Mouse (Mus musculus) midbrain, embryonic 16.5 days (tissue): ENCODE results near the gene Asl. TPM values are rescaled to one million over a fixed set of nuclear protein-coding genes. Genes with fewer than 3 reads are reported as not detected.

Experiments
- ATAC-seq: fragments of 200-750 bp; cut with Nextera tagmentation; 2 replicates; pipeline ENCODE4 v1.8.0; 2017; ENCODE audit warnings: moderate TSS enrichment
- H3K27ac ChIP-seq: fragments of 300-500 bp; sonication (generic); 2 replicates; pipeline ENCODE4 v1.5.1; 2014; ENCODE audit warnings: mild to moderate bottlenecking, low read length, mixed read lengths
- H3K27me3 ChIP-seq: fragments of 300-500 bp; sonication (generic); 2 replicates; pipeline ENCODE4 v1.6.1; 2014; ENCODE audit warnings: low read depth, low read length, mixed read lengths; ENCODE audit not compliant: control insufficient read depth, insufficient read depth
- H3K36me3 ChIP-seq: fragments of 300-500 bp; sonication (generic); 2 replicates; pipeline ENCODE4 v1.6.1; 2014; ENCODE audit warnings: mild to moderate bottlenecking, low read length, moderate library complexity, mixed read lengths; ENCODE audit not compliant: control insufficient read depth, insufficient read depth
- H3K4me1 ChIP-seq: fragments of 300-500 bp; sonication (generic); 2 replicates; pipeline ENCODE4 v1.6.1; 2014; ENCODE audit warnings: mild to moderate bottlenecking, low read length, mixed read lengths; ENCODE audit not compliant: control insufficient read depth, insufficient read depth
- H3K4me2 ChIP-seq: fragments of 300-500 bp; sonication (generic); 2 replicates; pipeline ENCODE4 v1.6.1; 2014; ENCODE audit warnings: mild to moderate bottlenecking, low read length, mixed read lengths
- H3K4me3 ChIP-seq: fragments of 300-500 bp; sonication (generic); 2 replicates; pipeline ENCODE4 v1.5.1; 2014; ENCODE audit warnings: low read depth, mild to moderate bottlenecking, low read length, moderate library complexity, mixed read lengths
- H3K9ac ChIP-seq: fragments of 300-500 bp; sonication (generic); 2 replicates; pipeline ENCODE4 v1.6.1; 2014; ENCODE audit warnings: low read depth, low read length, mixed read lengths
- H3K9me3 ChIP-seq: fragments of 300-500 bp; sonication (generic); replicated peaks from 2 replicates; pipeline ENCODE4 v1.6.1; 2014; ENCODE audit warnings: mild to moderate bottlenecking, low read length, mixed read lengths; ENCODE audit not compliant: control insufficient read depth, poor library complexity, severe bottlenecking
- WGBS: fragments of 180-500 bp; shearing (Covaris S2); extraction: QIAGEN DNeasy Blood & Tissue Kit; methylation state at CpG from one replicate; pipeline ENCODE4 v1.1.7; 2014; 5-methylcytosine and 5-hydroxymethylcytosine counted together
- polyA plus RNA-seq: library from polyadenylated mRNA; unstranded; fragments of >200 nt; fragmentation: Nextera tagmentation; extraction: Ambion mirVana; gene quantifications from 2 replicates; pipeline ENCODE4 v1.2.1, GENCODE M21; 2015

Gene Asl
- polyA plus RNA-seq, 1 experiment from 2014 or later = 38.6 TPM

DNA sequence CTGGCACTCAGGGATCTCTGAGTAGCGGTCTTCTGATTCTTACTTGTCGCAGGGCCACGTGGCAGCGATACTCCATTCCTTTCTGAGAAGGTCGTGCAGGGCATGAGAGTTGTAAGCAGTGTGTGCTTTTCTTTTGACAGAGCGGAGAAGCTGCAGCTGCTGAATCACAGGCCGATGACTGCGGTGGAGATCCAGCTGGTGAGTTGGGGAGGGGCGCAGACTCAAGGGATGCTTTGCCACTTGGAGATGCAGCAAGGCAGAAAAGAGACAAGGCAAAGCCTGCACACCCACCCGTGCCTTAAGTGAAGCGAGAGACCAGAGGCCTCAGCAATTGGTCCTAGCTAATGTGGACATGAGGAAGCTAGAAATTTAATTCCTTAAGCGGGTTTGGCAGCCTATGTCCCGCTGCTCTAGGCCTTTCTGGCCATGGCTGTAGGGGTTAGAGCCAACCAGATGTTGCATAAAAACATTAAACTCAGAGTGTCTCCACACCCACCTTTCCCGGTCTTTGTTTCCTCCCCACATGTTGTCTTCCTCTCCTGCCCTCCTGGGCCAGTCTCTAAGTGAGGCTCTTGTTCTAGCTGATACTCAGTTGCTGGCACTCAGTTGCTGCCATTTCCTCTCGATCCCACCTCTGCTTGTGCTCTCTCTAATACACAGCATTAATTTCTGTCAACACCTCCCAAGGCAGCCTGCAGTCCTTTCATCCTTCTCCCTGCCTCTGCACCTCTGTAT, 19.9 kb upstream of the Asl start:
- Histone ChIP-seq H3K4me3 (no peak overlapping the region), H3K4me1 (no peaks in the 10 kb centered on the region), H3K9me3 (no peaks in the 10 kb centered on the region), H3K27ac (no peak overlapping the region), H3K9ac (no peak overlapping the region), H3K4me2 (no peak overlapping the region), H3K27me3 (no peaks in the 10 kb centered on the region), H3K36me3 (peaks cover 8% of the 10 kb centered on the region)
- ATAC-seq = no peak
- WGBS = 74% methylated on average over 15 of the region's 15 CpGs

DNA sequence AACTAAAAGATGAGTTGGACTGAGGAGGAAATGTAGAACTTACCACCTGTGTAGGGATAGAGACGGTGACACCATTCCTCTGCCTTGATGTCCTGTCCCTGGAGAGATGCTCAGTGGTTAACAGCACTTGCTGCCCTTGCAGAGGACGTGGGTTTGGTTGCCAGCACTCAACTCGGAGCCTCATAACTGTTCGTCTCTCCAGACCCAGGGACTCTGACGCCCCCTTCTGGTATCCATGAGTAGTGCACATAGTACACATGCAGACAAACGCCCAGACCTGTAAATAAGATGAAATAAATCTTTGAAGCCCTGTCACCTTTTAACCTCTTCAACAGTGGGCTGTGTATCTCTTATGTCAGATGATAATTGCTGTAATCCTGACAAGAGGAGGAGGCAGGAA, 18.0 kb upstream of the Asl start:
- WGBS = 83% methylated on average over 6 of the region's 6 CpGs
- H3K36me3 ChIP-seq = peaks cover 18% of the 10 kb centered on the region

DNA sequence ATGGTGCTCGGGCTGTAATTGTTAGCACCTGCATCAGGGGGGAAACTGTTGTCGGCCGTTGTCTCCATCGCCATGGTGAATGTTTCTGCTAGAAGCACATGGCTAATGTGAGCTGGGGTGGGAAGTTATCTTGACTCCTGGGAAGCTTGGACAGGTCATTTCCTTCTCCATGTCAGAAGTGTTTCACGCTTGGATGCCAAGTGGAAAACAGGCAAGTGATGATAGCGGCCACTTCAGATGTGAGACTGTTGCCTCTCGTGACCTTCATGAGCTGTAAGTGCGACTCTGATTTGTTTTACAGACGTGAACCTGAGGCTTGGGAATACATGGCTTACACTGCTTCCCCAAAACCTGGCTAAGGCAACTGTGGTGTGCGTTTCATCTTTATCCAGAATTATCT, 17.5 kb upstream of the Asl start:
- Histone ChIP-seq H3K9me3 (no peaks in the 10 kb centered on the region), H3K9ac (no peak overlapping the region), H3K4me3 (no peak overlapping the region), H3K27ac (no peak overlapping the region), H3K4me1 (no peaks in the 10 kb centered on the region), H3K4me2 (no peak overlapping the region), H3K36me3 (peaks cover 21% of the 10 kb centered on the region), H3K27me3 (no peaks in the 10 kb centered on the region)
- 91% methylated on average over 10 of the region's 10 CpGs for WGBS
- no peak for ATAC-seq

More for the DNA sequence above, 18.0 kb upstream of the Asl start:
- no peak for ATAC-seq
- no peak overlapping the region for H3K4me2 ChIP-seq
- H3K4me3 ChIP-seq = no peak overlapping the region
- no peaks in the 10 kb centered on the region for H3K4me1 ChIP-seq
- no peaks in the 10 kb centered on the region for H3K27me3 ChIP-seq
- no peak overlapping the region for H3K9ac ChIP-seq
- H3K9me3 ChIP-seq = no peaks in the 10 kb centered on the region
- no peak overlapping the region for H3K27ac ChIP-seq

DNA sequence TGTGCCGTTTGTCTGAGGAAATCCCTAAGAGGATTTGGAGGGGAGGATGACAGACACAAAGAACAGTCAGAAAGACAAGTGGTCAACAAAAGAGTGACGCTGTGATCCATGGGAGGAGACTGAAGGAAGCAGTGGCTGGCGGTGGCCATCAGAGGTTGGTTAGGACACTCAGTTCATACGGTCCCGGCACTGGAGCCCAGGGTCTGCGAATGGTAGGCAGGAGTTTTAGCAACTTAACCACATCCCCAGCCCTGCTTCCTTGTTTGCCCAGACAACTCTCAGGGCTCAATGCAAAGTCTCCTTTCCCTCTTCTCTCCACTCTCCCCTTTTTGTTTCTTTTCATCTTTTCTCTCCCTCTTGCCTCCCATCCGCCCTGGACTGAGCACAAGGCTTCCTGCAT, 17.1 kb upstream of the Asl start:
- H3K36me3 ChIP-seq = peaks cover 22% of the 10 kb centered on the region
- H3K4me3 ChIP-seq = no peak overlapping the region
- H3K4me2 ChIP-seq = no peak overlapping the region
- H3K27ac ChIP-seq = no peak overlapping the region
- no peaks in the 10 kb centered on the region for H3K27me3 ChIP-seq
- 70% methylated on average over 7 of the region's 7 CpGs for WGBS
- H3K9me3 ChIP-seq = no peaks in the 10 kb centered on the region
- no peak overlapping the region for H3K9ac ChIP-seq
- H3K4me1 ChIP-seq = no peaks in the 10 kb centered on the region
- ATAC-seq = no peak

DNA sequence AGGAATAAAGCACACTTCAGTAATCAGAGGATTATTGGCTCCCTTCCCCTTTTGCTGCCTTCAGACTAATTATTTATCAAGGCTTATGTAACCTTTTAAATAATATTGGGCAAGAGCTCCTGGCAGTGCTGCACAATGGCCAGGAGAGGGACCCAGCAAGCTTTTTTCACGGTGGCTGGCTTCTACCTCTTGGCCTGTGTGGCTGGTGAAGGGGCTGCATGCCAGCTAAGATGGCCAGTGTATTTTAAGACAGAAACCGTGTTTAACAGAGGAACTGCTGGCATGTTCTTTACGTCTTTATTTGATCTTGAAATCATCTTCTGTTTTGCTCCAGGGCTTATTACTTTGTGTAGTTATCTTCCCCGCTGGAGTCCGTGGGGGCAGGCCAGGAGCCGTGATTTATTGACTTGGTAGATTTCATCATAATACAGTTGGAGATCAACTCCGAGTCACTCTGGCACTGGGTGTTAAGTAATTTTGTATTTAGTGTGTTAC, 15.2 kb upstream of the Asl start:
- WGBS = 70% methylated on average over 7 of the region's 7 CpGs
- Histone ChIP-seq H3K9ac (no peak overlapping the region), H3K27ac (no peak overlapping the region), H3K4me1 (no peaks in the 10 kb centered on the region), H3K9me3 (no peaks in the 10 kb centered on the region), H3K36me3 (peaks cover 31% of the 10 kb centered on the region), H3K4me2 (no peak overlapping the region), H3K27me3 (no peaks in the 10 kb centered on the region), H3K4me3 (no peak overlapping the region)
- no peak for ATAC-seq

DNA sequence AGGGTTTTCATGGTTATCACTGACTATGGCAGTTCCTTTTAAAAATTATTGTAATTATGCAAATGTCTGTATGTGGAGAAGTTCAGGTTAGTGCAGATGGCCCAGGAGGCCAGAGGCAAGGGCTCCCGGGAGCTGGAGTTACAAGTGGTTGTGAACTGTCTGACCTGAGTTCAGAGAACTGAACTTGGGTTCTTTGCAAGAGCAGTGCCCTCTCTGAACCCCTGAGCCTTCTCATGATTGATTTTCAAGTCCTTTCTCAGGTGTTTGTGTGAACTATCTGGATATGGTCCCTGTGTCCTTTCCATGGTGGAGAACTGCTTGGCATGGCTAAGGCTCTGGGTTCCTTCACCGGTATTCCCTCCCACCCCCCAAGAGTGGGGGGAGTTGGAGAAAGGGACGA, 14.7 kb upstream of the Asl start:
- H3K36me3 ChIP-seq = peaks cover 31% of the 10 kb centered on the region
- no peak overlapping the region for H3K4me2 ChIP-seq
- no peak overlapping the region for H3K4me3 ChIP-seq
- no peaks in the 10 kb centered on the region for H3K4me1 ChIP-seq
- H3K9me3 ChIP-seq = no peaks in the 10 kb centered on the region
- H3K27ac ChIP-seq = no peak overlapping the region
- WGBS = 89% methylated on average over 3 of the region's 3 CpGs
- ATAC-seq = no peak
- no peak overlapping the region for H3K9ac ChIP-seq
- no peaks in the 10 kb centered on the region for H3K27me3 ChIP-seq

DNA sequence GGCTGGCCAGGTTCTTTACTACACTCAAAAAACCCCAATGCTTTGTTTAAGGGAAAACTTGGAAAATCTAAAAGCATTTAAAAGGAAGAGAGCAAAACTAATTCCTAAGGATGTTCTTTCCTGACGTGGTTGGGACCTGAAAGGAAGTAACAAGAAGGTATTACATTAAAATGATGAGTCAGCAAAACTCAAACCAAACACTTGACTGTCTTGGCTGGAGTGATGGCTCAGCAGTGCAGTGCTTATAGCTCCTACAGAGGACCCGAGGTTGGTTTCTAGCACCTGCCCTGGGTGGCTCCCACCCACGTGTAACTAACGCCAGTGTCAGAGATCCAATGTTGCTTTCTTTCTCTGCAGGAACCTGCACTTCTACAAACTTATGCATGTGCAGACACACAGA, 12.2 kb upstream of the Asl start:
- Histone ChIP-seq H3K27ac (no peak overlapping the region), H3K9me3 (no peaks in the 10 kb centered on the region), H3K36me3 (peaks cover 32% of the 10 kb centered on the region), H3K27me3 (no peaks in the 10 kb centered on the region), H3K4me3 (no peak overlapping the region), H3K4me2 (no peak overlapping the region), H3K4me1 (no peaks in the 10 kb centered on the region), H3K9ac (no peak overlapping the region)
- WGBS = 83% methylated on average over 4 of the region's 4 CpGs
- no peak for ATAC-seq

DNA sequence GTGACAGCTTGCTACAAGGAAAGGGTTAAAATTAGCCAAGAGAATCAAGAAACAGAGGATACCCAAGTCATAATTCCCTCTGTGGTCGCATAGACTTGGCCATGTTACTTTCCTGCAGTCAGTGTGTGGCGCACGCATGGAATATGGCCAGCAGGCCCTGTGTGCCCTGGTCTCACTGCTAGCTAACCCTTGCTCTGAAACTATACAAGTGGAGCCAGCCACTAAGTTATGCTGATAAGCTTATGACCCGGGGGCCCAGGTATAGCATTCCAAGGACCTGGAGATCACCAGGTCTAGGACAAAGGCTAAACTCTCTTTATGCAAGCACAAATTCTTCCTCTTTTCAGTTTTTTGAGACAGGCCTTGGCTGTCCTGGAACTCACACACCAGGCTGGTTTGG, 11.8 kb upstream of the Asl start:
- Histone ChIP-seq H3K4me2 (no peak overlapping the region), H3K4me3 (no peak overlapping the region), H3K27ac (no peak overlapping the region), H3K4me1 (no peaks in the 10 kb centered on the region), H3K9me3 (no peaks in the 10 kb centered on the region), H3K9ac (no peak overlapping the region), H3K36me3 (peaks cover 32% of the 10 kb centered on the region), H3K27me3 (no peaks in the 10 kb centered on the region)
- ATAC-seq = no peak
- WGBS = 91% methylated on average over 4 of the region's 4 CpGs

DNA sequence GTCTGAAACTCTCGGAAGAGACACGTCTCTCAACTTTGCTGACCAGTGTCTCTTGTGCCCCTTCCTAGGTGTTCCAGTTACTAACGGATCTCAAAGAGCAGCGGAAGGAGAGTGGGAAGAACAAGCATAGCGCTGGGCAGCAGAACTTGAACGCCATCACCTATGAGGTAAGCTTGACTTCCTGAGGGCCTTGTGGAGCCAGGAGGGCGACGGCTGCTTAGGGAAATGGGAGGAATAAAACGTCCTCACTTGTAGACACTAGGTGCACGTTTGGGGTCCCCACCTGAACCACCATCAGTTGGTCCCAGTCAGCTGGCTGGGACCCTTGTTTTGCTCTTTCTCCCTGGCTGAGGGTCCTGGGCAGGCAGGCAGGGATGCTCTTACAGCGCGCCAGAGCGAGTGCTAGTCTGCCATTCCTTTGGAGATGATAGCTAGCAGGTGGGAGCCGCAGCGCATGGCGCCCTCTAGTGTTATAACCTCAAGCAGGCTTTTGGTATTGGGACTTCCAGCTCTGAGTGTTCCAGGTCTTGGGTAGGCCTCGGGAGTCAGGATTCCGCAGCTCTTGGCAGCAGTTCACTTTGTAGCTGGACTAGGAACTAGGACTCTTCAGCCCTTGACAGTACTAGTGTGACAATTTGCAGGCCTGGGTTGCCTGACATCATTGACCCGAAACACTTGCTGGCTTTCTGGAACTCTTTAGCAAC, 8.9 kb upstream of the Asl start:
- Histone ChIP-seq H3K9ac (no peak overlapping the region), H3K9me3 (no peaks in the 10 kb centered on the region), H3K4me3 (no peak overlapping the region), H3K4me1 (no peaks in the 10 kb centered on the region), H3K36me3 (peaks cover 26% of the 10 kb centered on the region), H3K27ac (no peak overlapping the region), H3K27me3 (no peaks in the 10 kb centered on the region), H3K4me2 (no peak overlapping the region)
- whole genome bisulfite sequencing = 59% methylated on average over 19 of the region's 19 CpGs
- no peak for ATAC-seq
